Mouse (Mus musculus) liver, embryonic 12.5 days (tissue): Measurements from ENCODE around the gene Klhdc8b. TPM values are rescaled to one million over a fixed set of nuclear protein-coding genes. Genes with fewer than 3 reads are reported as not detected.

ENCODE experiments used
- ATAC-seq: fragments of 200-750 bp; cut with Nextera tagmentation; 2 replicates; pipeline ENCODE4 v1.8.0; 2017; ENCODE audit warnings: moderate number of reproducible peaks, mild to moderate bottlenecking, moderate library complexity
- H3K27ac ChIP-seq: fragments of 300-500 bp; sonication (generic); 2 replicates; pipeline ENCODE4 v1.5.1; 2016; ENCODE audit warnings: mild to moderate bottlenecking
- H3K27me3 ChIP-seq: fragments of 300-500 bp; sonication (generic); replicated peaks from 2 replicates; pipeline ENCODE4 v1.6.1; 2016; ENCODE audit warnings: mild to moderate bottlenecking, moderate library complexity
- H3K36me3 ChIP-seq: fragments of 300-500 bp; sonication (generic); 2 replicates; pipeline ENCODE4 v1.6.1; 2016; ENCODE audit warnings: mild to moderate bottlenecking, moderate library complexity
- H3K4me1 ChIP-seq: fragments of 300-500 bp; sonication (generic); 2 replicates; pipeline ENCODE4 v1.6.1; 2016
- H3K4me2 ChIP-seq: fragments of 300-500 bp; sonication (generic); 2 replicates; pipeline ENCODE4 v1.6.1; 2016; ENCODE audit warnings: mild to moderate bottlenecking, moderate library complexity
- H3K4me3 ChIP-seq: fragments of 300-500 bp; sonication (generic); 2 replicates; pipeline ENCODE4 v1.5.1; 2016; ENCODE audit warnings: mild to moderate bottlenecking, moderate library complexity
- H3K9ac ChIP-seq: fragments of 300-500 bp; sonication (generic); 2 replicates; pipeline ENCODE4 v1.6.1; 2016; ENCODE audit warnings: mild to moderate bottlenecking, moderate library complexity
- H3K9me3 ChIP-seq: fragments of 300-500 bp; sonication (generic); replicated peaks from 2 replicates; pipeline ENCODE4 v1.6.1; 2016; ENCODE audit warnings: mild to moderate bottlenecking, moderate library complexity
- WGBS: fragments of 180-500 bp; shearing (Covaris S2); methylation state at CpG from one replicate; pipeline ENCODE4 v1.1.7; 2016; ENCODE audit not compliant: insufficient replicate concordance; 5-methylcytosine and 5-hydroxymethylcytosine counted together
- polyA plus RNA-seq: library from polyadenylated mRNA; unstranded; fragments of >200 nt; fragmentation: Nextera tagmentation; extraction: Ambion mirVana; gene quantifications from 2 replicates; pipeline ENCODE4 v1.2.1, GENCODE M21; 2016

Gene Klhdc8b
- polyA plus RNA-seq, 1 experiment from 2014 or later: 18.8 TPM

DNA sequence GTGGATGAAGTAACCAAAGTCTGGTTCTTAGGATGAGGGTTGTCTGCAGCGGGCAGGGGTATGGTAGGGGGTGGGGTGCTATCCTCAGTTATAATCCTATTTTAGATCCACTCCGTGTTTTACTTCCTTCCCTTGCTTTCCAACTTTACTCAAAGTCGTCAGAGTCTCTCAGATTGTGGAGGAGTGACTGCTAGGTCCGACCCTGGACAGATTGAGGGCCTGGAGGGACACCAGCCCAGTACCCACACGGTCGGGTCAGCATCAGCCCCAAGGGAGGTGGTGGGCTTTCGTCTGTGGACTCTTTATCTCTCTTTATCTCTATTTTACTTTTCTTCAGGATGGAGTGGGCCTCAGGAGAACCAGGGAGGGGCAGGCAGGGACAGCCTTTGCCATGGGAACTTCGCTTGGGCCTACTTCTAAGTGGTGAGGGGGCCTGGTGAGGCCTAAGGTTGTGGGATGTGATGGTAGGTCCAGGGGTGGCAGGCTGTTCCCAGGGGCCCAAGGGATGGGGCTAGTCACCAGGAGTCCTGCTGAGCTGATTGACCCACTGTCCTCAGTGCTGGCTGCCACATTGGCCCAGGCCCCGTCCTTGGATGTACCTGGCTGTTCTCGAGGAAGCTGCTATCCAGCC, 18.5 kb upstream of the Klhdc8b start, which contains the start of gene Lamb2:
TSS of gene Lamb2 (plus strand) at position 16 of the 631 bp plus-strand sequence.
- H3K36me3 ChIP-seq: 0 out of 2 replicates have a peak, but pooled peaks cover 11% of the 10 kb centered on the region
- peak within 1 kb of the TSS; percentile 55 for H3K4me3 ChIP-seq
- H3K4me1 ChIP-seq: peaks cover 23% of the 10 kb centered on the region
- H3K27me3 ChIP-seq: peaks cover 32% of the 10 kb centered on the region
- H3K9ac ChIP-seq: peak within 1 kb of the TSS; percentile 53
- H3K9me3 ChIP-seq: no peaks in the 10 kb centered on the region
- peak within 1 kb of the TSS; percentile 60; the same call in 1 of the 2 replicates for H3K27ac ChIP-seq
- peak within 1 kb of the TSS; percentile 66 for H3K4me2 ChIP-seq
- WGBS: 27% methylated on average over 10 of the region's 10 CpGs
- ATAC-seq: peak; percentile 36; the same call in 1 of the 2 replicates

GRCm38 (mm10) chr9:108479241-108479640, 17.9 kb upstream of the Klhdc8b start:
- 37% methylated on average over 11 of the region's 11 CpGs for WGBS
- H3K27me3 ChIP-seq: peaks cover 32% of the 10 kb centered on the region
- peak overlapping the region; percentile 55; the same call in 1 of the 2 replicates for H3K4me3 ChIP-seq
- 0 out of 2 replicates have a peak, but pooled peaks cover 7% of the 10 kb centered on the region for H3K36me3 ChIP-seq
- H3K9ac ChIP-seq: no peak overlapping the region
- H3K4me2 ChIP-seq: peak overlapping the region; percentile 66
- no peak overlapping the region for H3K27ac ChIP-seq
- H3K4me1 ChIP-seq: peaks cover 23% of the 10 kb centered on the region
- no peak for ATAC-seq
- no peaks in the 10 kb centered on the region for H3K9me3 ChIP-seq

- under 1% methylated on average over 20 of the region's 20 CpGs for WGBS
- Histone ChIP-seq H3K4me3 (peak overlapping the region; percentile 55), H3K27me3 (peaks cover 32% of the 10 kb centered on the region), H3K4me1 (peaks cover 23% of the 10 kb centered on the region), H3K9ac (peak overlapping the region; percentile 53), H3K9me3 (no peaks in the 10 kb centered on the region), H3K27ac (peak overlapping the region; percentile 60; the same call in 1 of the 2 replicates), H3K36me3 (0 out of 2 replicates have a peak, but pooled peaks cover 4% of the 10 kb centered on the region), H3K4me2 (peak overlapping the region; percentile 66)
- peak; percentile 57; the same call in 1 of the 2 replicates for ATAC-seq
Measured at GRCm38 (mm10) chr9:108478638-108479156, 17.3 kb upstream of the Klhdc8b start.

GRCm38 (mm10) chr9:108474528-108474927, 13.1 kb upstream of the Klhdc8b start:
- no peak for ATAC-seq
- H3K4me2 ChIP-seq: no peak overlapping the region
- H3K4me1 ChIP-seq: peaks cover 11% of the 10 kb centered on the region
- H3K27ac ChIP-seq: no peak overlapping the region
- H3K27me3 ChIP-seq: peaks cover 20% of the 10 kb centered on the region
- no peak overlapping the region for H3K4me3 ChIP-seq
- H3K9me3 ChIP-seq: no peaks in the 10 kb centered on the region
- no peak overlapping the region for H3K9ac ChIP-seq
- H3K36me3 ChIP-seq: no peaks in the 10 kb centered on the region
- WGBS: 42% methylated on average over 1 of the region's 1 CpGs

DNA sequence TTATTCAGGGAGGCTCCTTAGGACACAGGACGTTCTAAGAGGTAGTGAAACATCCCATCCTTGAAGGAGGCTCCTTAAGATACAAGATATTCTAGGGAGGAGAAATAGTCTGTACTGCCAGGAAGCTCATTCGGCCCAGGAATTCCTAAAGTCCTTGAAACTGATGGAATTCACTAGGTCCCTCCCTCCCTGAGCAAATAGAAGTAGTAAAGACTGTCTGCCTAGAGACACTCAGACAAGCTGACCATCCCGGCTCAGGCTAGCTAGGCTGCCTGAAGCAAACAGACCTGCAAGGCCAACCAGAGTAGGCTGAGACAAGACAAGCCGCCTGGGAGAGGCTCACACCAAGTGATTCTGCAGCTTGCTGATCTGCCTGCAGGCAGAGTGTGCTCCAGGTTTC, 8.5 kb upstream of the Klhdc8b start:
- no peak overlapping the region for H3K4me2 ChIP-seq
- no peak overlapping the region for H3K4me3 ChIP-seq
- H3K27ac ChIP-seq: no peak overlapping the region
- no peak overlapping the region for H3K9ac ChIP-seq
- no peaks in the 10 kb centered on the region for H3K9me3 ChIP-seq
- peaks cover 21% of the 10 kb centered on the region for H3K36me3 ChIP-seq
- 54% methylated on average over 4 of the region's 4 CpGs for WGBS
- no peak for ATAC-seq
- no peaks in the 10 kb centered on the region for H3K4me1 ChIP-seq
- no peaks in the 10 kb centered on the region for H3K27me3 ChIP-seq

GRCm38 (mm10) chr9:108469430-108469829, 8.0 kb upstream of the Klhdc8b start:
- Histone ChIP-seq H3K27ac (no peak overlapping the region), H3K36me3 (peaks cover 25% of the 10 kb centered on the region), H3K4me2 (no peak overlapping the region), H3K9me3 (no peaks in the 10 kb centered on the region), H3K4me1 (no peaks in the 10 kb centered on the region), H3K9ac (no peak overlapping the region), H3K27me3 (no peaks in the 10 kb centered on the region), H3K4me3 (no peak overlapping the region)
- no peak for ATAC-seq
- WGBS: 62% methylated on average over 5 of the region's 5 CpGs

DNA sequence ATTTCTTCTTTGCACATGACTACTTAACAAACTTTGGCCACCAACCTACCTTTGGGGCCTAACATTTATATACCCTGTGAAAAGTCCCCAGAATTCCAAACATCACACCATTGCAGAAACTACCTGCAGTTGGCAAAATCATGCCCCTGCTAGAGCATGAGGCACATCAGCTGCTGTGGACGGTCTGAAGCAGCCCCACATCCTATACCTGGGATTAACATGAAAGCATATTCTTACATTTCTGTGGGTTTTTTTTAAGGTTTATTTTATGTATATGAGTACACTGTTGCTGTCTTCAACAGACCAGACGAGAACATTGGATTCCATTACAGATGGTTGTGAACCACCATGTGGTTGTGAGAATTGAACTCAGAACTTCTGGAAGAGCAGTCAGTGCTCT, 4.8 kb upstream of the Klhdc8b start:
- Histone ChIP-seq H3K4me1 (peaks cover 13% of the 10 kb centered on the region), H3K9me3 (no peaks in the 10 kb centered on the region), H3K36me3 (peaks cover 47% of the 10 kb centered on the region), H3K27ac (no peak overlapping the region), H3K27me3 (no peaks in the 10 kb centered on the region), H3K9ac (no peak overlapping the region), H3K4me3 (no peak overlapping the region), H3K4me2 (no peak overlapping the region)
- no peak for ATAC-seq
- 75% methylated on average over 2 of the region's 2 CpGs for WGBS

DNA sequence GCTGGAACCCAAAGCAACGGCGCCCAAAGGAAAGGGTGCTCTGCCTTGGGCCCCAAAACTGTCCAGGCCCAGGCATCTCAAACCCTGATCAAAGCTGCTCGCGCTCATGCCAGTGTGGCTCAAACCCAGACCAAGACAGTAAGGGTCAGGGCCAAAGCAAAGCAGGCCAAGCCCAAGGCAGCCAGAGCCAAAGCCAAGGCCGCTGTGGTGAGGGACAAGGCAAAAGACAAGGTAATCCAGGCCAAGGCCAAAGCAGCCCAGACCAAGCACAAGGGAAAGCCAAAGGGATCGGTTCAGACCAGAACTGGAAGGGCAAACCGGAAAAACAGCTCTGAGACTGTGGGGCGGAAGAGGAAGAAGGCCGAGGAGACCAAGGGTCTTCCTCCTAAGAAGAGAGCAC, 2.3 kb upstream of the Klhdc8b start:
- no peaks in the 10 kb centered on the region for H3K27me3 ChIP-seq
- no peaks in the 10 kb centered on the region for H3K9me3 ChIP-seq
- no peak overlapping the region for H3K4me3 ChIP-seq
- no peak for ATAC-seq
- H3K4me1 ChIP-seq: peaks cover 24% of the 10 kb centered on the region
- 90% methylated on average over 9 of the region's 9 CpGs for WGBS
- no peak overlapping the region for H3K4me2 ChIP-seq
- no peak overlapping the region for H3K27ac ChIP-seq
- no peak overlapping the region for H3K9ac ChIP-seq
- H3K36me3 ChIP-seq: peaks cover 47% of the 10 kb centered on the region

- Histone ChIP-seq H3K4me3 (0 out of 2 replicates have a peak overlapping the region, but pooled peaks have one; percentile 84), H3K9me3 (no peaks in the 10 kb centered on the region), H3K4me1 (peaks cover 29% of the 10 kb centered on the region), H3K36me3 (peaks cover 46% of the 10 kb centered on the region), H3K27me3 (no peaks in the 10 kb centered on the region), H3K9ac (no peak overlapping the region), H3K4me2 (peak overlapping the region; percentile 91; the same call in 1 of the 2 replicates), H3K27ac (no peak overlapping the region)
- ATAC-seq: no peak
- WGBS: 80% methylated on average over 10 of the region's 10 CpGs
Measured at GRCm38 (mm10) chr9:108462192-108462591, 811 bp upstream of the Klhdc8b start.

GRCm38 (mm10) chr9:108461675-108462074, 294 bp upstream of the Klhdc8b start:
- no peak overlapping the region for H3K27ac ChIP-seq
- H3K4me2 ChIP-seq: peak overlapping the region; percentile 91
- no peak for ATAC-seq
- H3K4me1 ChIP-seq: peaks cover 31% of the 10 kb centered on the region
- no peaks in the 10 kb centered on the region for H3K9me3 ChIP-seq
- H3K4me3 ChIP-seq: peak overlapping the region; percentile 84
- no peaks in the 10 kb centered on the region for H3K27me3 ChIP-seq
- H3K9ac ChIP-seq: peak overlapping the region; percentile 90
- peaks cover 42% of the 10 kb centered on the region for H3K36me3 ChIP-seq
- WGBS: 84% methylated on average over 5 of the region's 5 CpGs

DNA sequence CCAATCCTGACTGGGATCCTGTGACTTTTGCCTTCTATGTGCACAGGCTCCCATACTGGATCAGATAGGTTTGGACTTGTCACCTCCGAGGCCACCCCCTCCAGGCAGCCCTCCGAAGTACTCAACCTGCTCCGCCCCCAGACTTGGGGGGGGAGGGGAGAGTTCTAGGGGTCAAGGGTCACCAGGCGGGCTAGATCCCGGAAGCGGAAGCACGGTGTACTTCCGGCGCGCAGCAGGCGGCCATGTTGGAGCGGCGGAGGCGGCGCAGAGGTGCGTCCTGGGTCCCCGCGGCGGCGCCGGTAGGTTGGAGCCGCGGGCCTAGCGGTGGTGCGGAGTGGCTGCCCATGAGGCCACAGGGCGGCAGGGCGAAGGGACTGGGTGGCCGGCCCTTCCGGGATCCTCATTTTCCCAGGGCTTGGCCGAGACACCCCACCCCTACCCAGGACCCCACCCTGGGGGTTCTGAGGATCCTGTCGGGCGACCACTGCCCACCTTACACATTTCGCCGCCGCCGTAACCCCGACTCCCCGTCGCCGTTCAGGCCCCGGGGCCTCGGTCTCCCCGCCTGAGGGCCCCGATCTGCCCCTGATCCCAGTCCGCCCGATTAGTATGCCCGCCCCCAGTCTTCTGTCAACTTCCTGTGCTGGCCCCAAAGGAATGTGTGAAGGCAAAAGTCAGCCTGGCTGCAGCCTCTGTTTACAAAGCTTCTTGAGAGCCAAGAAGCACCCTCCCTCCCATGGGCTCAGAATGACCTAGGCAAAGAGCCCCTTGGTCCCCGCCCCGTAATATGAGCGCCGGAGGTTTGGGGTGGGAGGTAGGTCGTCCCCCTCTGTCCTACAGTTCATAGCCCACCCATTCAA, 832 bp downstream of the Klhdc8b start, which contains the start of gene Ccdc71:
TSS of gene Ccdc71 (plus strand) at position 209 of the 860 bp plus-strand sequence.
- peaks cover 42% of the 10 kb centered on the region for H3K4me1 ChIP-seq
- H3K4me3 ChIP-seq: peak within 1 kb of the TSS; percentile 84
- H3K27me3 ChIP-seq: no peaks in the 10 kb centered on the region
- ATAC-seq: peak; percentile 79
- peak within 1 kb of the TSS; percentile 84 for H3K27ac ChIP-seq
- H3K36me3 ChIP-seq: peaks cover 34% of the 10 kb centered on the region
- no peaks in the 10 kb centered on the region for H3K9me3 ChIP-seq
- under 1% methylated on average over 46 of the region's 52 CpGs for WGBS
- peak within 1 kb of the TSS; percentile 90 for H3K9ac ChIP-seq
- H3K4me2 ChIP-seq: peak within 1 kb of the TSS; percentile 91
